Mouse (Mus musculus) heart, embryonic 14.5 days (tissue): Measurements from ENCODE around the gene Cdk17. TPM values are rescaled to one million over a fixed set of nuclear protein-coding genes. Genes with fewer than 3 reads are reported as not detected.

Experiments used
- ATAC-seq: fragments of 200-750 bp; cut with Nextera tagmentation; 2 replicates; pipeline ENCODE4 v1.8.0; 2017; ENCODE audit warnings: low read depth, moderate TSS enrichment; ENCODE audit not compliant: insufficient number of reproducible peaks, insufficient read depth, low FRiP score
- H3K27ac ChIP-seq, 2 experiments: fragments of 200-500 bp in 1 of 2; fragments of 300-500 bp in 1 of 2; sonication (generic) in 1 of 2; replicated peaks in 1 of 2; 2 replicates each; pipeline ENCODE4 v1.5.1; 2012 to 2014; ENCODE audit warnings: low read depth in 2 of 2, low read length in 2 of 2, control low read depth in 1 of 2, mild to moderate bottlenecking in 1 of 2, mixed read lengths in 1 of 2; ENCODE audit not compliant: control insufficient read depth in 1 of 2, insufficient read depth in 1 of 2
- H3K27me3 ChIP-seq: fragments of 300-500 bp; sonication (generic); 2 replicates; pipeline ENCODE4 v1.6.1; 2014; ENCODE audit warnings: mild to moderate bottlenecking, low read length, control low read depth; ENCODE audit not compliant: control insufficient read depth, insufficient read depth
- H3K36me3 ChIP-seq: fragments of 300-500 bp; sonication (generic); 2 replicates; pipeline ENCODE4 v1.6.1; 2014; ENCODE audit warnings: mild to moderate bottlenecking, control low read depth, low read length, mixed read lengths; ENCODE audit not compliant: control insufficient read depth, insufficient read depth
- H3K4me1 ChIP-seq, 2 experiments: fragments of 200-500 bp in 1 of 2; fragments of 300-500 bp in 1 of 2; sonication (generic) in 1 of 2; 2 replicates each; pipeline ENCODE4 v1.6.1; 2012 to 2014; ENCODE audit warnings: low read length in 2 of 2, control low read depth in 1 of 2, mixed read lengths in 1 of 2; ENCODE audit not compliant: control insufficient read depth in 2 of 2, insufficient read depth in 2 of 2
- H3K4me2 ChIP-seq: fragments of 300-500 bp; sonication (generic); 2 replicates; pipeline ENCODE4 v1.6.1; 2014; ENCODE audit warnings: mild to moderate bottlenecking, low read length
- H3K4me3 ChIP-seq, 2 experiments: fragments of 200-500 bp in 1 of 2; fragments of 300-500 bp in 1 of 2; sonication (generic) in 1 of 2; 2 replicates each; pipeline ENCODE4 v1.5.1; 2012 to 2014; ENCODE audit warnings: low read length in 2 of 2, mild to moderate bottlenecking in 2 of 2, control low read depth in 1 of 2, low read depth in 1 of 2, moderate library complexity in 1 of 2; ENCODE audit not compliant: control insufficient read depth in 1 of 2, insufficient read depth in 1 of 2
- H3K9ac ChIP-seq: fragments of 300-500 bp; sonication (generic); 2 replicates; pipeline ENCODE4 v1.6.1; 2014; ENCODE audit warnings: mild to moderate bottlenecking, low read length
- H3K9me3 ChIP-seq: fragments of 300-500 bp; sonication (generic); 2 replicates; pipeline ENCODE4 v1.6.1; 2016; ENCODE audit warnings: low read length, control low read depth; ENCODE audit not compliant: control insufficient read depth
- WGBS: fragments of 180-500 bp; shearing (Covaris S2); extraction: QIAGEN DNeasy Blood & Tissue Kit; methylation state at CpG from one replicate; pipeline ENCODE4 v1.1.7; 2014; 5-methylcytosine and 5-hydroxymethylcytosine counted together
- polyA plus RNA-seq: library from polyadenylated mRNA; unstranded; fragments of >200 nt; fragmentation: Nextera tagmentation; extraction: Ambion mirVana; gene quantifications from 2 replicates; pipeline ENCODE4 v1.2.1, GENCODE M21; 2014

The Cdk17 gene
- polyA plus RNA-seq, 1 experiment from 2014 or later, result 27.1 TPM

- H3K27ac ChIP-seq, result peak overlapping the region in 1 of 2 experiments; percentile 56; a peak in 2 of 4 replicates
- H3K9ac ChIP-seq, result no peak overlapping the region
- H3K36me3 ChIP-seq, result 0 out of 2 replicates have a peak, but pooled peaks cover 4% of the 10 kb centered on the region
- H3K4me1 ChIP-seq, result peaks cover 15 to 54% of the 10 kb centered on the region in 2 experiments
- no peak overlapping the region for H3K4me3 ChIP-seq
- no peaks in the 10 kb centered on the region for H3K27me3 ChIP-seq
- H3K4me2 ChIP-seq, result peak overlapping the region; percentile 28
- no peak for ATAC-seq
- 27% methylated on average over 7 of the region's 7 CpGs for WGBS
- H3K9me3 ChIP-seq, result 0 out of 2 replicates have a peak, but pooled peaks cover 2% of the 10 kb centered on the region
Measured at GRCm38 (mm10) chr10:93291352-93291751, 130.7 kb downstream of the Cdk17 start.

- Histone ChIP-seq H3K4me2 (peak overlapping the region; percentile 28), H3K9ac (no peak overlapping the region), H3K4me3 (no peak overlapping the region), H3K36me3 (0 out of 2 replicates have a peak, but pooled peaks cover 4% of the 10 kb centered on the region), H3K27ac (peak overlapping the region; percentile 15 to 56; a peak in 2 of 4 replicates), H3K4me1 (peaks cover 15 to 52% of the 10 kb centered on the region in 2 experiments), H3K9me3 (0 out of 2 replicates have a peak, but pooled peaks cover 2% of the 10 kb centered on the region), H3K27me3 (no peaks in the 10 kb centered on the region)
- 4% methylated on average over 6 of the region's 6 CpGs for WGBS
- ATAC-seq, result no peak
Measured at GRCm38 (mm10) chr10:93291843-93292242, 131.2 kb downstream of the Cdk17 start.

DNA sequence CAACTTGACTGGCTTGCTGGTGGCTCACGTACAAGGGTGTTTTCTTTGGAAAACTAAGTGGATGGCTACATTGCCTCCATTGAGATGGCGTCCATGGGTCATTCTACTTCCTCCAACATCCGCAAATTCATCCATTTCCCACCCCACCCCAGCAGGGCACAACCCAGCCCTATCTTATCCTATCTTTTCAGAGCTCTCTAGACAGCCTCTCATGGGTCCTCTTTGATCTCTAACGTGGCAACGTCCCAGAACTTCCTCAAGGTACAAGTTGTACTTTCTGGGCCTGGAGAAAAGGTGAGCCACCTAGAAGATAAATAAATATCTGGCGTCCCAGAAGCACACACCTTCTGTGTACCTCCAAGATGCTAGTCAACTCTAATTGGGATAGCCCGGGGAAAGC is 132.9 kb downstream of the Cdk17 start:
- Histone ChIP-seq H3K27ac (peak overlapping the region in 1 of 2 experiments; percentile 81; a peak in 2 of 4 replicates), H3K27me3 (no peaks in the 10 kb centered on the region), H3K4me1 (peaks cover 15 to 43% of the 10 kb centered on the region in 2 experiments), H3K9me3 (no peaks in the 10 kb centered on the region), H3K4me3 (no peak overlapping the region), H3K9ac (no peak overlapping the region), H3K36me3 (no peaks in the 10 kb centered on the region), H3K4me2 (no peak overlapping the region)
- no peak for ATAC-seq
- WGBS, result 52% methylated on average over 7 of the region's 7 CpGs

- H3K4me2 ChIP-seq, result peak overlapping the region; percentile 20
- no peaks in the 10 kb centered on the region for H3K36me3 ChIP-seq
- 46% methylated on average over 20 of the region's 20 CpGs for WGBS
- H3K4me1 ChIP-seq, result peaks cover 16 to 35% of the 10 kb centered on the region in 2 experiments
- peak overlapping the region; percentile 41; the same call in 1 of the 2 replicates for H3K9ac ChIP-seq
- 0 out of 2 replicates have a peak, but pooled peaks have one; percentile 33 for ATAC-seq
- H3K9me3 ChIP-seq, result no peaks in the 10 kb centered on the region
- H3K4me3 ChIP-seq, result no peak overlapping the region
- H3K27ac ChIP-seq, result peak overlapping the region; percentile 15 to 81
- H3K27me3 ChIP-seq, result no peaks in the 10 kb centered on the region
Measured at GRCm38 (mm10) chr10:93294547-93295219, 134.0 kb downstream of the Cdk17 start.

DNA sequence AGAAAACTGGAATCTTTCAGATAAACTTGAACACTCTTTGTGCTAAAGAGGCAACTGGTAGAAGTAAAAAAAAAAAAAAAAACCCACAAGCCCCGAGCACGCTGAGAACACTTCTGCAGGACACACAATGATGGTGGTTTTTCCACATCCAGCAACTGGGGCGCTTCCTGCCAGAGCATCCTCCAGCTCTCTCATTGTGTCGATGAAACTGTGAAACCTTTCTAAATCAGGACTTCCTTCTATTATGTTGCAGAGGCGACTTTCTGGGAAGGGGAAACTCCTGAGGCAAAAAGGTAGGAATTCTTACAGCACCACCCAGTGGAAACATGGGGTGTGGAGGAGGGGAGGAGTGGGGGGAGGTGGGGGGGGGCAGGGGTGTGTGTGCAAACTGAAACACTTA is 137.1 kb downstream of the Cdk17 start:
- Histone ChIP-seq H3K36me3 (no peaks in the 10 kb centered on the region), H3K9me3 (no peaks in the 10 kb centered on the region), H3K27ac (peak overlapping the region; percentile 78 to 81; a peak in 3 of 4 replicates), H3K4me1 (peaks cover 14 to 28% of the 10 kb centered on the region in 2 experiments), H3K4me3 (no peak overlapping the region), H3K27me3 (no peaks in the 10 kb centered on the region), H3K4me2 (peak overlapping the region; percentile 14; the same call in 1 of the 2 replicates), H3K9ac (peak overlapping the region; percentile 25; the same call in 1 of the 2 replicates)
- WGBS, result 41% methylated on average over 5 of the region's 5 CpGs
- peak; percentile 47; the same call in 1 of the 2 replicates for ATAC-seq

DNA sequence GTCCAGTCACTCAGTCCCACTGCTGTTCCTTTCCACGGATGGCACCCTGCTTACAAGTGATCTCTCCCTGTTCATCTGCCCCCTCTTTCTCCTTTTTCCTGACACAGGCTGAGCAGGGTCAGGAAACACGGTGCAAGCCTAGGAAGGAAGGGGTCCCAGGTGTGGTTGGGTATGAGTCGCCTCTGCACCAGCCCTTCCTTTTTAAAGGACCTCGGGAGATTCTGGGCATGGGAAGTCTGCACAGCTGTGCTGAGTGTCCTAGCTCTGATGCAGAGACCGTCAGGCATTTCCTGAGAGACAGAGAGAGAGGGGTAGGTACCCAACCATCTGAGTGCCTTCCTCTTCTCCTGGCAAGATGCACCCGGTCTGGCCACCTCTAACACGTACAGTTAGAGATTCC is 137.5 kb downstream of the Cdk17 start:
- Histone ChIP-seq H3K36me3 (no peaks in the 10 kb centered on the region), H3K27ac (peak overlapping the region; percentile 78 to 81), H3K27me3 (no peaks in the 10 kb centered on the region), H3K4me1 (peaks cover 14 to 28% of the 10 kb centered on the region in 2 experiments), H3K9ac (peak overlapping the region; percentile 25; the same call in 1 of the 2 replicates), H3K4me2 (peak overlapping the region; percentile 14; the same call in 1 of the 2 replicates), H3K4me3 (no peak overlapping the region), H3K9me3 (no peaks in the 10 kb centered on the region)
- ATAC-seq, result 0 out of 2 replicates have a peak, but pooled peaks have one; percentile 45
- WGBS, result 41% methylated on average over 7 of the region's 7 CpGs

DNA sequence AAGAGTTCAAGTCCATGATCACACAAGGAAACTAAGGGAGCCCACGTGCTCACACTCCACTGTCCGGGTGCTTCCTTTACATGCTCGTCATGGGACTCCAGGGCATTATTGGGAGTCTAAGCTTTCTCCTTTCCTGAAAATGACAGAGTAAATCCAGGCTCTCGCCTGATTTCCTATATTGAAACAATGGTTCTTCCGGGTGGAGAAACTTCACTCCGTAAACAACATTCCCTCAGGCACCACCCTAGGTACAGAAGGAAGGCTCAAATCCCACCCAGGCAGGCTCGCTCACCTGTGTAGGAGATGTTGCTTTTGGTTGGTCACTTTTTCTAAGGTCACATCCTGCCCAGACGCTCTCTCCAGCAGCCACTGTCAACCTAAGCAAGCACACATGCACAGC is 141.2 kb downstream of the Cdk17 start:
- H3K4me1 ChIP-seq, result peaks cover 9 to 20% of the 10 kb centered on the region in 2 experiments
- H3K4me2 ChIP-seq, result no peak overlapping the region
- no peaks in the 10 kb centered on the region for H3K27me3 ChIP-seq
- no peak for ATAC-seq
- H3K4me3 ChIP-seq, result no peak overlapping the region
- peak overlapping the region; percentile 25 to 45; a peak in 3 of 4 replicates for H3K27ac ChIP-seq
- H3K36me3 ChIP-seq, result no peaks in the 10 kb centered on the region
- no peaks in the 10 kb centered on the region for H3K9me3 ChIP-seq
- H3K9ac ChIP-seq, result no peak overlapping the region
- WGBS, result 62% methylated on average over 8 of the region's 8 CpGs
